Mouse (Mus musculus) T-helper 2 cell (primary cell): ENCODE data around the gene Scgb2b21.
"Not testable (repeated sequence)": the region's sequence is repeated elsewhere in the genome, so short reads cannot be mapped to it uniquely, and the experiment has no call there.

Source experiments
- in situ Hi-C: fragments of 300-600 bp; cut with MboI, MseI; formaldehyde crosslinking; loops from one replicate; pipeline ENCODE4 v1.15.1; 2025; ENCODE audit warnings: high pct_unique_total_duplicates

Scgb2b21 gene

GRCm38 (mm10) chr7:33520358-33520757 lies at the start of gene Scgb2b21:
TSS of gene Scgb2b21 (minus strand) at chr7:33520458.
- in situ Hi-C loops: no loop called here

DNA sequence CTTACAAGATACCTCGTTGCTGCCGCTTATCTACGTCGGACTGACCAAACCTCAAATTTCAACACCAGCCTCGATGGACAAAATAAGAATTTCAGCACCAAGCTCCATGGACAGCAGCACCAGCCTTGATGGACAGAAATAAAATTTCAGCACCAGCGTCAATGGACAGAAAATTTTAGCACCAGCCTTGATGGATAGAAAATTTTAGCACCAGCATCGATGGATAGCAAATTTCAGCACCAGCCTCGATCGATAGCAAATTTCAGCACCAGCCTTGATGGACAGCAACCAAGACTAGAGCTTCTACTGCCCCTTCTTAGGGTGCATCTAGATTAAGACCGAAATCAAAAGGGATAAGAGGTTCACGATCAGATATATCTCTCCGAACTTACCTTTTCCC lies 23.2 kb upstream of the Scgb2b21 start:
- in situ Hi-C loops: not testable (repeated sequence)
